Mouse (Mus musculus) lung, adult 18-20 months (tissue): Measurements from ENCODE around the gene Cep170.

ENCODE experiments used
- DNase-seq, 2 experiments: peaks; one replicate each; pipeline ENCODE4 v3.0.0; 2022; ENCODE audit warnings: mixed read lengths in 2 of 2

Gene Cep170

DNA sequence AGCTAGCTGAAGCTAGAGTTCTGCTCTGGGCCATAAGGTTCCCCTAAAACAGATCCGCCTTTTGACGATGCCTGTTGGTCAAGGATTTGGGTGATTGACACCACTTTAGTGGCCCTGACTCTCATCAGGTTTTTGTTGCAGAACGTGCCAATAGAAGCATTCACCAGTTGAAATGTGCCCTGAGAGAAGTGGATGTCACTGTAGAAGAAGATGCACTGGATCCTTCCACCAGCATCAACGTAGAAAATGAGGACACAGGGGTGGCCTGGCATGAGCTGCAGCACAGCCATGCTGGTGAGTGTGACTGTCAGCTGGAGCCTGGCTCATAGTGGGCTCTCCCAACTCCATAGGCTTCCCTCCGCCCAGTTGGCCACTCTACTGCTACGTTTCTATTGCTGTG, 10.7 kb upstream of the Cep170 start:
- no peak for DNase-seq

DNA sequence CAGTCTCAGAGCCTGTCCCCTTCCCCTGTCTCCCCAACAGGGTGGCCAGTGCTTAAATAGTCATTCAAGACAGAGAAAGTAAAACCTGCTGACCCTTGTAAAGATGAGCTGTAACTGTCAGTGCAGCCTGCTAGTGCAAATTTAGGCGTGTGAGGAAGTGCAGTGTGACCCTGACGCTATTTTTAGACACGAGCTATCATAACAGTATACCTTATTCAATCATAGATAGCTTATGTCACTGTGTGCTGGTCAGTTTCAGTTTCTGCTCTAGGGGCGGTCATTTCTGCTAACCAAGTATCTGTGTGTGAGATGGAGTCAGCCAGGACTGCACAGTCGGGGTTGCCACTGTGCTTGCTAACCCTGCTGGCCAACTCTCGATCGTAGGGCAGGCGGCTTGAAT, 10.0 kb upstream of the Cep170 start:
- DNase-seq: no peak

DNA sequence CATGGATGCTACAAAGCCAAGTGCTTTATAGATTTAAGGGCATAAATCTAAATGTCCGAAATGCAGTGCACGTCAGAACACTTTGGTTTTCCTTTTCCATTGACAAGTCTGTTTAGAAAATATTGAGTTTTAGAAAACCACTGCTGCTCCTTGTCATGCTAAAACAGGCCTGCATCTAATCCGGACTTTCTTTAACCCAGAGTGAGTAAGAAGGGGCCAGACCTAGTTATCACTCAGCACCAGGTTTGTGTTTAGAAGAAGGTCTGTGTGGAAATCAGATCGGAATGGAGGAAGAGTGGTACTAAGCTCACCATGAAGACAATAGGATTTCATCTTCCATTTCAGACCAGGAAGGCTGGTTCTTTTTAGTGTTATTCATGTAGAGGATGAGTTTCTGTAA, 9.1 kb upstream of the Cep170 start:
- no peak for DNase-seq

DNA sequence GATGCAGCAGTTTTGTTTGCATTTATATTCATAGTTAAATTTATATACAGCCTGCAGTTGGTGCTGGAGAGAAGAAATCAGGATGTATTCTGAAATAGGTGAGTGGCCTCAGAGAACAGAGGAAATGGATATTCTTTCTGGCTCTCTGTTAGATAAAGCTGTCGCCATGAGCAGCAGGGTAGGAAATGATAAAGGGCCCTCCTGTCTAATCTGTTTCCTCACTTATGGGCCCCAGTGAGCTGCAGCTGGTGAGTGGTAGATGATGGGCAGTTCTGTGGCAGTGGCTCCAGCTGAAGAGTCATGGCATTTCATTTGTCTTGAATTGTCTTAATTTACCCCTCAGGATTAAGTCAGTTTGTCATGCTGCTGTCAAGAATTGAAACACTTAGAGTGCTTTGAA, 8.1 kb upstream of the Cep170 start:
- no peak for DNase-seq

DNA sequence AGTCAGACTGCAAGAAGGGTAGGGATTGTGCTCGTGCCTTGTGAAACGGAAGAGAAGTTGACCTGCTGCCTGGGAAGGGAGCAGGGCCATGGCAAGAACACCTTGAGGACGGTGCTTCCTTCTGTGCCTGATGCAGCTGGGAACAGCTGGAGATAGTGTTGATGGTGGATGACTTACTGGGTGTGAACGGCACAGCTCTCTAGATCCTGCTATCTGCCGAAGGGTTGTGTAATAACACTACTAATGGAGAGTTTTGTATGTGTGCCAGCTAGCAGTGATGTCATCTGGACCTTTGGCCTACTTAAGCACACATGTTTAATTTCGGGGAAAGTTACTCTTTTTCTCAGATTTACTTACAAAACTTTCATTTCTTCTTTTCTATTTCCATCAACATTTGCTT, 4.9 kb upstream of the Cep170 start:
- peak; percentile 70 to 78 for DNase-seq

DNA sequence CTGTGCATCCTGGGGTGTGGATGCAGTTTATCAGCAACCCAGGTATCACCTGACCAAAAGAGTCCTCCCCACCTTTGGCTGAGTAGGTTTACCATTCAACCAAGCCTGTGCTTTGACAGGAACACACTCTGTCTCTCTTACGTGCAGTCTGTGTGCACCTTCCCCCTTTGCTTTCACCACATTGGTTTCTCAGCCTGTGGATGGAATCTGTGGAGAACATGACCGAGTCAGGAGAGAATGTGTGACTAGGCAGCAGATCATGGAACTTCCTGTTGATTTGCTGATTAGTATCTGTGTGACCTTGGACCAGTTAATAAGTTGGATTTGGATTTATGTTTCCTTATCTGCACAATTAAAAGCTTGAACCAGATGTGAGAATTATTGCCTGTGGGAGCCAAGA, 4.3 kb upstream of the Cep170 start:
- no peak for DNase-seq

DNA sequence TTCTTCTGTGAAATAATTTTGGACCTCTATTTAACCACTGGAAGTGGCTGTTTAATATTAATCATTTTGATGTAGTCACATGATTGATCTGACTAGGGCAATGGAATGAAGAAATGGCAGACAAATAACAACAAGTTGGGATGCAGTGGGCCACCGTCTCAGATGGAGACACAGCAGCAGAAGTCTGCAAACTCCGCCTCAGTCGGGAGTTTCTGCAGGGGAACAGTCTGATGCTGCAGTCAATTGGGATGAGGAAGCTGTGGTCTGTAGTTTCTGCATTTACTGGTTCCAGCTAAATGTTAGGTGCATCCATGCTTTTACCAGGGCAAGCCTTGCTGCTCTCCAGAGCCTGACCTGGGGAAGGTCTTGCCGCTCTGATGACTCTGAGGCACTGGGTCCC, 2.9 kb upstream of the Cep170 start:
- no peak for DNase-seq

DNA sequence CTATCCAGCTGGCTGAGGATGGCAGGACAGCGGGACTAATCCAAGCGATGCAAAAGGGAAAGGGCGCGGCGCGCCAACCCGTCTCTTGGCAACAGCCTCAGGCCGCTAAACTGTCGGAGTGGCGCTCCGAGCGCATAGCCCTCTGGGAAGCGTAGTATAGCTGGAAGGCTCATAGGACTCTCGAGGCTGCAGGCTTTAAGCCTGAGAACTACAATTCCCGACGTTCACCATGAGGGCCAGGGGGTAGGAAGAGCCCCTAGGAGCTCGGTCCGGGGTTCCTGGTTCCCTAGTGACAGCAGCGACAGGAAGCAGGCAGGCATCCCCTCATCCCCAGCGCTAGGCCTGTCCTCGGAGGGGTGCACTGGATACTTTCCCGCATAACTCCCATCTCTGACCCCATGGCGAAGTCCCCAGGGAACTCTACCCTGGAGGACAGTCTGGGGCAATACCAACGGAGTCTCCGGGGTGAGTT, 760 bp upstream of the Cep170 start, which contains the start of gene Sdccag8:
Gene Sdccag8 (plus strand): TSS at position 70 of the 472 bp plus-strand sequence.
- peak; percentile 96 to 98 for DNase-seq

DNA sequence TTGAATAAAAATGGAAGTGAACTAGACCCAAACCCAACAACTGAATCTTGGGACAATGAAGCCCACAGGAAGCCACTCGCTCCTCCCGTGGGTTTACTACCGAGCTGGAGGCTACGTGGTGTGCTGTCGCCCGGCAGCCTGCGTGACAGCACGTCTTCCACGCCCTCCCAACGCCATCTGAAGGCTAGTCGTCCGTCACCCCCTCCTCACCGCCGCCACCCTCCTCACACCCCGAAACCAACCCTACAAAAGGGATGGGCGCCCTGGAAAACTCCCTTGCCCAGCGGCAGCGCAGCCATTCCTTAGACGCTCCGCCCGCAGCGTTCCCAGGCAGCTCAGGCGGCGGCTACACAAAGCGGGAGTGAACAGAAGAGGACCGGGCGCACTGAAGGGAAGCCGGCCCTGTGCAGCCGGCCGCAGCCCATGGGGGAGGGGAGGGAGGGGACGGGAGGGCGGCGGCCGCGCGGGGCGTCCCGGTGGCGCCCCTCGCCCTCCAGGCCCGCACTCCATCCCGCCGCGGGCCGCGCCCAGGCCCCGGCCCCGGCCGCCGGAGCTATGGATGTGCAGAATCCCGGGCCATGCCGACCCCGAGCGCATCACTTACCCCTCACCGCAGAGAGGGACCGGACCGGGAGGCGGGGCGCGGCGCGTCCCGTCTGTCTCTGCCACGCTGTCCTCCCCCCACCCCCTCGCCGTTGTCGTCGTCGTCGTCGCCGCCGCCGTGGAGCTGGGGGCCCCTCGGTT, 403 bp downstream of the Cep170 start:
- DNase-seq: peak; percentile 64 to 73

DNA sequence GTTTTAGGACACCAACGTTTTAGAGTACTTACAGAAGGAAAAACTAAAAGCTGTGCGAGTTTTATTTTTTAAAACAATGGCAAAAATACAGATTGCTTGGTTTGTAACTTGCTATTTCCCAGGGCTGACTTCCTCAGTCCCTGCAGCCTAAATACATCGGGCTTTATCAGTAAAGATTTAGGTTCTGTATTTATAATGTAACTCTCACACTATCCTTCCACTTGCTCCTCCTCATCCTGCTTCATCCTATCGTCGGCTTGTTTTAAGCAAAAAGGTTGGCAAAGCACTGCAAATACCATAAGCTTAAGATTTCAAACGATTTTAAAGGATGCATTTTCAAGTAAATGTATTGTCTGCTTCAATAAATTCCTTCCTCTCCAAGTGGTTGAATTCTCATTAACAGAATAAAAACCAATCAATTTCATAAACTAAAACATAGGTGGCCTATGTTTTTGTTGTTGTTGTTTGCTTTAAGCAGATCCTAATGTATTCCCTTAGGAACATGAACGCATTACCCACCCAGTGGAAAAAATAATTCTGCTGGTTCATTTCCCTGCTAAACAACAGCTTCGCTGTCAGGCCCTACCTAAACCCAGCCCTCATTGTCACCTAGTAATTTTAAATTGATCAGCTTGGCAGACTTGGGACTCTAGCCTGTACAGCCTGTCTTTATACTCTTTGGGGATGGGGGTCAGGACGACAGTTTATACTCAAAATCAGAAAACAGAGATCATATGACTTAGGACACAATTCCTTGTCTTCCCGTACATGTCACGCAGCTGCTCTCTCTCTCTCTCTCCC, 1.2 kb downstream of the Cep170 start:
- no peak for DNase-seq

DNA sequence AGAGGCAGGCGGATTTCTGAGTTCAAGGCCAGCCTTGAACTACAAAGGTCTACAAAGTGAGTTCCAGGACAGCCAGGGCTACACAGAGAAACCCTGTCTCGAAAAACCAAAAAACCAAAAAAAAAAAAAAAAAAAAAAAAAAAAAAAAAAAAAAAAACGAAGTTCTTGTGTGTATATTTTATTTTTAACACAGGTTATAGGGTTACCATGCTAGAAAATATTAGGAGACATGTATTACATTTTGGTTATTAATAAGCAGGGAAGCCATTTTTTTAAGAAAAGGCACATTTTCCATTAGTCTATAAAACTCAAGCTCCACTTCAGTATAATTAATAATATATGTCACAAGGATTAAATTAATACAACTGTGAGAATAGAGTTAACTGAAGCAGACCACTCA, 2.0 kb downstream of the Cep170 start:
- DNase-seq: no peak

DNA sequence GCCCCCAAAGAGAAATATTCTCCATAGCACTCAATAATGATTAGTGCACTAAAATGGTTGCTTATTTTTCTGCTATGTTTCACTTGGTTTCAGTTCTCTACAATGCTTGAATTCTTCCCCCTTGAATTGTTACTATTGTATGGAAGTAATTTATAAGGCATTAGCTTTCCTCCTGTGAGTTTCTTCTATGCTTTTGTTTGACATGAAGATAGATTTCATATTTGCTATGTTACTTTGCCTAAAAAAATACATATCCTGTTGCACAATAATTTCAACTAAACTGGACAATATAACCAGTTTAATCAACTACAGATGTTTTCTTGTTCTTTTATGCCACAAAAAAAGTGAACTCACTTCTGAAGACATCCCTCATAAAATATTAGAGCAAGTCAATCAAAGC, 3.7 kb downstream of the Cep170 start:
- DNase-seq: no peak

DNA sequence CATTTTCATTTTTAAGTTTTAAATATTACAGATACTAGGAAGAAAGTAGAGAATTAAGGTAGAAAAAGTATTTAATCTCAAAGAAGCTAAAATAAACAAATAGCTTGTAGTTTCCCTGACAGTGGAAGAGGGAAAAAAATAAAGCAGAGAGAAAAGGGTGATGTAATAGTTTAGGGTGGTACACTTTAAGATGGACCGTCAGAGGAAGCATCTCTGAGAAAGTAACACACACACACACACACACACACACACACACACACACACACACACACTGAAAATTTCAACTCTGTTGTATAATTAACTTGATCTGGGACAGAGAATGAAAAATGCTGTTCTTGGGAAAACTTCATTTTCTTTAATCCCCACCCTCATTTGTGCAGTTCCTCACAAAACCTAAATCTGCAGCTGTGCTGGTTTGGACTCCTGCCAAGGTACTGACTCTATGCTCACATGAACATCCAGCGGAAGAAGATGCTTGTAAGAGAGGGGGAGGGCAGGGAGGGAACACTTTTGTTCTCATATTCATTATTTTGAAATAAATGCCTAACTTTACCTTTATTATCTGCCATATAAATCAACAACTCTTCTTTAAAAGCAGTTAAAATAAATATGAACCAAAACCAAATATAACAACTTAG, 13.0 kb downstream of the Cep170 start:
- DNase-seq: peak; percentile 55 to 63

DNA sequence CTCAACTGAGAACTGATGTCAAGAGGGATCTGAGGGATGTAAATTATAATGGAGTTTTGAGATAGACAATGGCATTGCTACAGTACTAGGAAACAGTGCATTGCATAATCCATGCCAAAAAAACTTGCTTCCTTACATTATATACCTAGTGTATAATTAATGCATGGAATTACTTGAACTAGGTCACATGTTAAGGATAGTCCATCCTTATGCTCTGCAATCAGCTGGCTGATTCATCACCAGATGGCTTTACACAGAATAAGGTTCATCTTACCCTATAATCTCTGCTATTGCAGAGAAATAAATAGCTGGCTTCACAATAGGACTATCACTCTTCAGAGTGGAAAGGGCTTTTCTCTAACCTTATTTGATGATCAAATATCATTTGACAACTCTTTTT, 15.2 kb downstream of the Cep170 start:
- DNase-seq: no peak

DNA sequence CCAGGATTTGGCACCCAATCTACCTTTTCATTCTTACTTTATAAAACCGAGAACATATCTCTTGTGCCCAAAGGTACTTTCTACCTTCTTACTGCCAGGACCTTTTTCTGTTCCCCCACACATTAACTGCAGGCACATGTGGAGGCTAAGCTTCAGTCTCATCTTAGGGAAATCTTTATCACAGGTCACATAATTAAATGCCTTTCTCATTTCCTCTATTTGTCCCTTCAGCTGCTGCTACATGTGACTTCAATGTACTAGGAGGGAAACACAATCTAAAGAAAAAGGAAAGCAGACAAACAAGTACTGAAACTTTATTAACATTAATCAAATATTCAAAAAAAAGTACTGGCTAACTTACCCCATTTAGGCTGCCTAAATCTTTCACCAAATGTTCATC, 21.7 kb downstream of the Cep170 start:
- no peak for DNase-seq

DNA sequence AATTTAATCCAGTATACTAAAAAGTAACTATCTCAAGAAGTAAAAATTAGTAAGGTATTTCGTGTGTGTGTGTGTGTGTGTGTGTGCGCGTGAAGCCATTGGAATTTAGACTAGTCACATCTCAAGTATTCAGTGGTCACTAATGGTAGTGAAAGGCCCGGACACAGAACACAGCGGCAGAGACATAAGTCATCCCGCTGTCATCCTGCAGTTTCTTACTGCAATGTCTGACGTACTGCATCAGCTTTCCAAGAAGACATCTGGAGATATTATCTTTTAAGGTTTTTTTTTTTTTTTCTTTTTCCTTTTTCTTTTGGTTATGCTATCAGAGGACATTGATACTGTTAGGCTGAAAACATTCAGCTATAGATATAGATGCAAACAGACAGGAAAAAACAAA, 24.5 kb downstream of the Cep170 start:
- DNase-seq: no peak

DNA sequence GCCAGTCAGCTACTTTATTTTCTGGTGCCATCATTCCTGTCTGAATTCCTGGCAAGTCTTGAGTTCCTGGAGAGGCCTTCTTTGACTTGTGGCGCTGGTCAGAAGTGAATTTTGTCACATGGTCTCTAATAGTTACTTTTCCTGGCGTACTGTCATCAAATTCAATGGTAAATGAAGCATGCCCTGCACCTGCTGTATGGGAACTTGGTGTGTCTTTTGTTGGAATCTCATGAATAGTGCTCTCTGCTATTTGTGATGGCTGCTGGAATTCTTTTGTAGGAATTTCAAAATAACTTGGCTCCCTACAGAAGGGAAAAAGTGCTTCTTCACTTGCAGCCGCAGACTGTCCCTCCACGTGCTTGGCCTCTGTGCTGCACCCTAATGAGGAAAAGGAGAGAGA, 39.3 kb downstream of the Cep170 start:
- no peak for DNase-seq

DNA sequence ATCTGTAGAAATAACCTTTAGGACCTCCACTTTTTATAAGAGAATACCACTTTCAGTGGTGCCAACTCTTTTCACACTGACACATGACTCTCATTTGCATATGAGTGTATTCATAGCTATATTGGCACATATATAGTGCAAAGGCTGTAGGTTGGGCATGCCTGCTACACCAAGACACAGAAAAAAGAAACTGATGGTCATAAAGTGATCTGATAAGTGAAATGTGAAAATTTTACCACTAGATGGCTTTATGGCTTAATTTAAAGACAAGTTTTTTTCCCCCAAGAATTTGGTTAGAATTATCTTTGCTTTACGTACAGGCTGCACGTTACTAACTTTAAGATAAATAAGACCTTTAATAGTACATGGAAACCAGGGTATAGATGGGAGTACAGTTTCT, 51.6 kb downstream of the Cep170 start:
- no peak for DNase-seq

DNA sequence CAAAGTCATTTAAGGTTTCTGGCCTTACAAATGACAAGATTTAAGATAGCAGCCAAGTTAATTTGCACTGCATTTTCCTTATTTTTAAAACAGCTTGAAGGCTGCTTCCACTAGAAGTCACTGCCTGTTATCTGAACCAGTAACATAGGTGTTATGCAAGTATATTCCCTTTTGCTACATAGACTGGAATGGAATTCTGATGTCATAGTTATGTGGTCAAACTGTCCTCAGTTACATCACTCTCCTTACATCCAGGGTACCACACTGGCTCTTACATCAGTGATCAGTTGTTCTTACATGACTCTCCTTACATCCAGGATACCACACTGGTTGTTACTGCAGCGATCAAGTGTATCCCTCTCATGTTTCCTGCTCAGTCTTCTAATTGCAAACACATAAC, 53.2 kb downstream of the Cep170 start:
- DNase-seq: no peak

DNA sequence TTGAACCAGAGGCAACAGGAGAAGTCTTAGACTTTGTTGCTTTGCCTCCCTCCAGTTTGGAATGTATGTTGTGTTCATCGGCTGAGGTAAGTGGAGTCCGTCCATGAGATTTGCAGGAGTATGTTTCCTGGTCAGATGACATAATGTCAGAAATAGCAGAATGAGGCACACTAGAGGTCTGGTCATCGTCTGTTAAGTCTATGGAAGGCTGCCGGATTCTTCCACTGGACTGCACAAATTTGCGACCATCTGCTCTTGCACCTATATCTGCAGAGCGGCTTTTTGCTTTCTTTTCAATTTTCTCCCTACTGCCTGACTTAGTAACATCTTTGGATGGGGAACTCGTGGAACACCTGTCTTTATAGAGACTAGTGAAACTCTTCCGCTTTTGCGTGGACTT, 58.3 kb downstream of the Cep170 start:
- no peak for DNase-seq

DNA sequence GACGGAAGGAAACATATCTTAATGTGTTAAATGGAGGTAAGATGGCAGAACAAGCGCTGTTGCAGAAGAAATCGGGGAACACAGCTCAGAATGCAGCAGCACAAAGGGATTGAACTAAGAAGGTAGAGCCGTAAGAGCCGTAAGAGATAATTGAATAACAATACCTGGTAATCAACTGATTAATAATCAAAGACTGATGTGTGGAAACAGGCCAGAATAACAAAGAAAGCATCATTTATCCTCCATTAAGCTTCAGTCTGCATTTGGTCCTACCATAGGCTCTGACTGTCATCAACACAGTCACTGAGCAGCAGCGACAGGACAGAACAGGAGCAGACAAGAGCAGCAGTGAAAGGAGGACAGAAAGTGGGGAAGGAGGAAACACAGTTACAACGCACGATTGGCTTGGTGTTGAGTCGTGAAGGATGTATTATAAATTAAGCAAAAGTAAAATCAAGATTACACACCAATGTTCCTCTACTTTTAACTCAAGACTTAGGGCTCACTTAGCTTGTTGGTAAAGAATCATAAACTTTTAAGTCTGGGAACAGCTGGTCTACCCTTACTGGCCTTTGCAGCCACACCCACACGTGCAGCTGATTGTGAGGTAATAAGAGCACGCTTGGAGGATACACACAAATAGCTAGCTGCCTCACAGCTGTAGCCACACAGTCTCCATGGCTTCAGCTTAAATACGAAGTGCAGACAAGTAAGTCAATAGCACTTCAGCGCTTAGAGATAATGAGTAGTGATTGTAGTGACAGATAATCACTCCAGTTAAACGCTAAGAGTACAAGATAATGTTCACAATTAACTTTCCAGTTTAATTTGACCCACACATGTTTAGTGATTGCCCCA, 59.8 kb downstream of the Cep170 start:
- no peak for DNase-seq

DNA sequence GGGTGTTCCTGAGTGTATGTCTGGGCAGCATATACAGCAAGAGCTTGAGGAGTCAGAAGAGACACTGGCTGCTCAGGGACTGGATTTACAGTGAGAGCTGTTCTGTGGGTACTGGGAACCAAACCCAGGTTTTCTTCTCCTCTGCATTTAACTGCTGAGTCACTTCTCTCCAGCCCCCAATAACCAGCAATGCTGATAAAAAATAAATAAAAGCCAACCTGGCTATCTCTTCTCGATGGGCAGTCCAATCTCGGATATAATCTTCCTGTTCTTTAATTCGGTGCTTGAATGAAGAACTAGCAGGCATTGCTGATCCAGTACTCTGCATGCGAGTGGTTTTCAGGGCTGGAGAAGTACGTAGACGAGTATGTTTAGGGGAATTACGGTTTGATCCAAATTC, 64.2 kb downstream of the Cep170 start:
- no peak for DNase-seq

DNA sequence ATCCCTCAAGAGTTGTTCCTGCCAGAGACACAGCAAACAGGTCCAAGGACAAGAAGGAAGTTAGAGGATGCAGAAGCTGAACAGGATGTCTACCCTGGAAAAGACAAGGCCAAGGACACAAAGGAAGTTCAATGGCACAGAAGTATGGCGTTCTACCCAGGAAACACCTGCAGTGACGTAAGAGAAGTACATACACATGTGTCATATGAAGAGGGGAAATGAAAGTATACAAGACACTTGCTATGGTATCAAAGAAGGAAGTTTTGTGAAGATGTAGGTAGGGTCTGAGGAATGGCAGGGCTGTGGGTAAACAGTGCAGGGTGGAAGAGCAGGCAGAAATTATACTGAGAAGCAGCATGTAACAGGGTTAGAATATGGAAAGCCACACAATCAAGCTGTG, 81.0 kb downstream of the Cep170 start:
- no peak for DNase-seq
